Mouse (Mus musculus) CH12.LX (cell line): Measurements from ENCODE around the gene Th. TPM values are rescaled to one million over a fixed set of nuclear protein-coding genes. Genes with fewer than 3 reads are reported as not detected.

ENCODE experiments used
- DNase-seq: peaks from one replicate; pipeline ENCODE4 v3.0.0-alpha.2; 2013; ENCODE audit errors: extremely low read depth
- H3K27ac ChIP-seq: 2 replicates; pipeline ENCODE4 v1.5.1; 2012; ENCODE audit warnings: low read depth, mild to moderate bottlenecking, control low read depth, moderate library complexity; ENCODE audit not compliant: insufficient read depth
- H3K27me3 ChIP-seq: replicated peaks from 2 replicates; pipeline ENCODE3; 2012; ENCODE audit warnings: inconsistent platforms
- H3K36me3 ChIP-seq, 2 experiments: replicated peaks in 1 of 2; 2 replicates each; pipeline versions ENCODE3 to v1.6.1; 2012; ENCODE audit warnings: inconsistent platforms in 1 of 2, low read length in 1 of 2, mild to moderate bottlenecking in 1 of 2, mixed read lengths in 1 of 2, moderate library complexity in 1 of 2; ENCODE audit not compliant: control insufficient read depth in 1 of 2, insufficient read depth in 1 of 2
- H3K4me1 ChIP-seq, 2 experiments: 2 replicates each; pipeline ENCODE4 v1.6.1; 2012; ENCODE audit warnings: inconsistent platforms in 1 of 2, moderate library complexity in 1 of 2; ENCODE audit not compliant: insufficient read depth in 2 of 2, control insufficient read depth in 1 of 2
- H3K4me2 ChIP-seq: 2 replicates; pipeline ENCODE4 v1.6.1; 2012; ENCODE audit warnings: low read depth, mild to moderate bottlenecking, control low read depth; ENCODE audit not compliant: poor library complexity, insufficient read depth, severe bottlenecking
- H3K4me3 ChIP-seq, 3 experiments: fragments of 150-350 bp in 1 of 3; sonication (generic) in 1 of 3; replicated peaks in 1 of 3; 2 replicates each; pipeline versions ENCODE3 to v1.5.1; 2011 to 2012; ENCODE audit warnings: low read depth in 2 of 3, low read length in 2 of 3, mild to moderate bottlenecking in 2 of 3, moderate library complexity in 2 of 3, control low read depth in 1 of 3, improper control_type of control experiment in 1 of 3, inconsistent platforms in 1 of 3, mixed read lengths in 1 of 3; ENCODE audit not compliant: poor library complexity in 1 of 3
- H3K79me2 ChIP-seq: replicated peaks from 2 replicates; pipeline ENCODE4 v1.6.1; 2012; ENCODE audit warnings: mild to moderate bottlenecking, moderate library complexity; ENCODE audit not compliant: control insufficient read depth, poor library complexity, insufficient read depth, severe bottlenecking; ENCODE audit errors: extremely low read depth
- H3K9ac ChIP-seq: 2 replicates; pipeline ENCODE4 v1.6.1; 2012; ENCODE audit warnings: low read depth, mild to moderate bottlenecking, control low read depth, moderate library complexity; ENCODE audit not compliant: insufficient read depth
- H3K9me3 ChIP-seq: replicated peaks from 2 replicates; pipeline ENCODE3; 2012; ENCODE audit warnings: low read length, inconsistent platforms, mixed read lengths
- CTCF ChIP-seq, 2 experiments: IDR thresholded peaks in 1 of 2; conservative IDR thresholded peaks in 1 of 2; 2 replicates each; pipeline ENCODE4 v1.5.1; 2011 to 2012; ENCODE audit warnings: low read depth in 2 of 2, low read length in 2 of 2, improper control_type of control experiment in 1 of 2, inconsistent platforms in 1 of 2, mild to moderate bottlenecking in 1 of 2, moderate library complexity in 1 of 2
- E2F4 ChIP-seq: IDR thresholded peaks from 2 replicates; pipeline ENCODE4 v1.6.1; 2011; ENCODE audit warnings: low read depth, low read length, improper control_type of control experiment; ENCODE audit not compliant: insufficient replicate concordance
- GABPA ChIP-seq: IDR thresholded peaks from 2 replicates; pipeline ENCODE4 v1.6.1; 2012; ENCODE audit warnings: low read depth, low read length, improper control_type of control experiment, inconsistent platforms; ENCODE audit not compliant: insufficient replicate concordance
- MXI1 ChIP-seq: IDR thresholded peaks from 2 replicates; pipeline ENCODE4 v1.6.1; 2011; ENCODE audit warnings: mild to moderate bottlenecking, low read depth, low read length, improper control_type of control experiment
- MYC ChIP-seq: IDR thresholded peaks from 2 replicates; pipeline ENCODE4 v1.6.1; 2011; ENCODE audit warnings: low read depth, mild to moderate bottlenecking, improper control_type of control experiment, low read length
- RAD21 ChIP-seq: IDR thresholded peaks from 2 replicates; pipeline ENCODE4 v1.6.1; 2011; ENCODE audit warnings: low read depth, mild to moderate bottlenecking, low read length, improper control_type of control experiment, moderate library complexity
- SMC3 ChIP-seq: IDR thresholded peaks from 2 replicates; pipeline ENCODE4 v1.6.1; 2011; ENCODE audit warnings: low read depth, low read length, improper control_type of control experiment
- ZKSCAN1 ChIP-seq: IDR thresholded peaks from 2 replicates; pipeline ENCODE4 v1.6.1; 2012; ENCODE audit warnings: low read depth, inconsistent platforms, low read length, improper control_type of control experiment, borderline replicate concordance
- ZNF384 ChIP-seq: IDR thresholded peaks from 2 replicates; pipeline ENCODE4 v1.6.1; 2012; ENCODE audit warnings: low read depth, low read length, improper control_type of control experiment, inconsistent platforms
- dilution Hi-C: fragments of 300-500 bp; cut with MboI; formaldehyde crosslinking; loops from 2 replicates; pipeline ENCODE4 v1.14.3; 2020; ENCODE audit warnings: low sequenced_read_pairs; ENCODE audit not compliant: extremely low pct_unique_long_range_greater_than_20kb, extremely low pct_ligation_motif_present
- in situ Hi-C: fragments of 300-500 bp; cut with MboI; formaldehyde crosslinking; loops from 3 replicates; pipeline ENCODE4 v1.14.3; 2019; ENCODE audit warnings: low sequenced_read_pairs, low pct_ligation_motif_present, low pct_unique_long_range_greater_than_20kb, mixed read lengths
- polyA plus RNA-seq: library from polyadenylated mRNA; unstranded; fragments of >175 nt; gene quantifications from 2 replicates; pipeline ENCODE4 v1.2.1, GENCODE M21; 2012; ENCODE audit warnings: low read depth; ENCODE audit not compliant: insufficient read length
- total RNA-seq, 2 experiments: library from RNA; depleted of rRNA; stranded (reverse); fragments of 300-350 nt in 1 of 2; fragments of >200 nt in 1 of 2; gene quantifications; 2 replicates each; pipeline ENCODE4 v1.2.3; 2012 to 2014

Th gene
- total and polyA plus RNA-seq, 3 experiments, result not detected

DNA sequence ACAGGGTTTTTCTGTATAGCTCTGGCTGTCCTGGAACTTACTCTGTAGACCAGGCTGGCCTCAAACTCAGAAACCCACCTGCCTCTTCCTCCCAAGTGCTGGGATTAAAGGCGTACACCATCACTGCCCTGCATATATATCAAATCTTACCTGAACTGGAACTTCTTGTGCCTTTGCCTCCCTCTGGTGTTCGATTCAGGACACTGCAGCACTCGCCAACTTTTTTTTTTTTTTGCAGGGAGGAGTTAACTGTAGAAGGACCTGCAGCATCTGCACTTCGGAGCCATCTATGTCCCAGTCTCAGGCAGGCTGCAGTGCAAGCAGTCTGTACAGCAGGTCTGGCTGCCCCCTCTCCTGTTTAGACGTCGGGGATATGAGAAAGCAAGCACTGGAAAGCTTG is 80.2 kb downstream of the Th start:
- in situ Hi-C loops, result no loop called here
- H3K9me3 ChIP-seq, result no peaks in the 10 kb centered on the region

More for the DNA sequence above, 80.2 kb downstream of the Th start:
- no peak overlapping the region for H3K4me3 ChIP-seq
- H3K9ac ChIP-seq, result no peak overlapping the region
- no peaks in the 10 kb centered on the region for H3K4me1 ChIP-seq
- dilution Hi-C loops, result no loop called here
- no peak overlapping the region for H3K4me2 ChIP-seq
- peak; percentile 31 for DNase-seq
- no peak for TF ChIP-seq ZKSCAN1
- peak; percentile 66 for TF ChIP-seq RAD21
- no peak for TF ChIP-seq MYC
- TF ChIP-seq GABPA, result no peak
- peak; percentile 96 for TF ChIP-seq ZNF384
- TF ChIP-seq CTCF (conservative IDR thresholded peaks at IDR 0.05 in 1 of 2, IDR thresholded peaks at IDR 0.05 in 1 of 2; ENCODE audit: low read depth in 2 of 2, low read length in 2 of 2), result peak; percentile 55 to 80; a peak in 3 of 4 replicates
- TF ChIP-seq SMC3, result peak; percentile 66
- no peak for TF ChIP-seq MXI1
- TF ChIP-seq E2F4, result no peak
- no peaks in the 10 kb centered on the region for H3K79me2 ChIP-seq
- H3K27ac ChIP-seq, result no peak overlapping the region
- H3K36me3 ChIP-seq, result no peaks in the 10 kb centered on the region
- H3K27me3 ChIP-seq, result peaks cover 52% of the 10 kb centered on the region

Other genes with a start within 250 kb of the Th start
- gene Ins2, start 187.7 kb downstream of the Th start, total RNA-seq (2012; rRNA removed), result not detected in 2 replicates
- gene Ins2, start 187.7 kb downstream of the Th start, total RNA-seq (2014; rRNA removed), result not detected in 2 replicates
- not detected in 2 replicates for gene Ins2, start 187.7 kb downstream of the Th start, polyA plus RNA-seq
- gene Ascl2, start 38.1 kb upstream of the Th start, total RNA-seq (2012; rRNA removed), result not detected in 2 replicates
- gene Ascl2, start 38.1 kb upstream of the Th start, total RNA-seq (2014; rRNA removed), result not detected in 2 replicates
- gene Ascl2, start 38.1 kb upstream of the Th start, polyA plus RNA-seq, result not detected in 2 replicates
- 27.2 and 28.2 TPM in 2 replicates for gene Tspan32, start 73.9 kb upstream of the Th start, total RNA-seq (2012; rRNA removed)
- gene Tspan32, start 73.9 kb upstream of the Th start, total RNA-seq (2014; rRNA removed), result 34.5 and 40.5 TPM in 2 replicates
- 28.6 and 29.9 TPM in 2 replicates for gene Tspan32, start 73.9 kb upstream of the Th start, polyA plus RNA-seq
- gene Cd81, start 121.6 kb upstream of the Th start, total RNA-seq (2012; rRNA removed), result 275 and 327 TPM in 2 replicates
- 334 and 352 TPM in 2 replicates for gene Cd81, start 121.6 kb upstream of the Th start, total RNA-seq (2014; rRNA removed)
- 318 and 325 TPM in 2 replicates for gene Cd81, start 121.6 kb upstream of the Th start, polyA plus RNA-seq
- gene Tssc4, start 138.1 kb upstream of the Th start, total RNA-seq (2012; rRNA removed), result 49.8 and 58.7 TPM in 2 replicates
- gene Tssc4, start 138.1 kb upstream of the Th start, total RNA-seq (2014; rRNA removed), result 47.3 and 55.1 TPM in 2 replicates
- gene Tssc4, start 138.1 kb upstream of the Th start, polyA plus RNA-seq, result 44.1 and 49.6 TPM in 2 replicates
- 1.3 and 1.5 TPM in 2 replicates for gene Trpm5, start 163.5 kb upstream of the Th start, total RNA-seq (2012; rRNA removed)
- gene Trpm5, start 163.5 kb upstream of the Th start, total RNA-seq (2014; rRNA removed), result 1.1 and 1.4 TPM in 2 replicates
- 1.7 and 3.0 TPM in 2 replicates for gene Trpm5, start 163.5 kb upstream of the Th start, polyA plus RNA-seq
- not detected in 2 replicates for gene Kcnq1, start 175.2 kb upstream of the Th start, total RNA-seq (2012; rRNA removed)
- gene Kcnq1, start 175.2 kb upstream of the Th start, total RNA-seq (2014; rRNA removed), result not detected in 2 replicates
- not detected in 2 replicates for gene Kcnq1, start 175.2 kb upstream of the Th start, polyA plus RNA-seq